Mouse (Mus musculus) bone marrow macrophage, adult 2 months (primary cell): ENCODE data around the gene Umad1.

Experiments used
- CTCF ChIP-seq: IDR thresholded peaks from 2 replicates; pipeline ENCODE4 v1.5.1; 2012; ENCODE audit warnings: low read depth, mild to moderate bottlenecking, low read length, moderate library complexity
- POLR2A ChIP-seq: IDR thresholded peaks from 2 replicates; pipeline ENCODE4 v1.6.1; 2012; ENCODE audit warnings: mild to moderate bottlenecking, low read depth, low read length, borderline replicate concordance

- no peak for TF ChIP-seq CTCF
- no peak for TF ChIP-seq POLR2A
Observed at GRCm38 (mm10) chr6:8465388-8465787, 206.3 kb downstream of the Umad1 start.
